Mouse (Mus musculus): ENCODE measurements at regions not wholly inside any gene's neighbourhood (a gene's known extent, or its start where the extent isn't known, plus 50 kb on each side); places are given as distances from the start of the nearest gene placed in this dataset.
"Not testable (repeated sequence)": the region's sequence is repeated elsewhere in the genome, so short reads cannot be mapped to it uniquely, and the experiment has no call there.

GRCm38 (mm10) chr11:16611741-16612140, 103.5 kb upstream of the Sec61g start:
- no peaks in the 10 kb centered on the region for H3K4me1 ChIP-seq
- no peak overlapping the region for H3K4me3 ChIP-seq
- no peaks in the 10 kb centered on the region for H3K9me3 ChIP-seq (replicated peaks)
- H3K36me3 ChIP-seq: no peaks in the 10 kb centered on the region
- no peaks in the 10 kb centered on the region for H3K27me3 ChIP-seq (ENCODE audit: low read depth, poor library complexity, severe bottlenecking)
- WGBS: 72% methylated on average over 2 of the region's 2 CpGs
- no peak for DNase-seq (ENCODE audit: low spot score)
- no peak overlapping the region for H3K27ac ChIP-seq (replicated peaks)

GRCm38 (mm10) chr11:16612524-16612923, 104.2 kb upstream of the Sec61g start:
- DNase-seq (ENCODE audit: low spot score): no peak
- Histone ChIP-seq H3K4me1 (no peaks in the 10 kb centered on the region), H3K36me3 (no peaks in the 10 kb centered on the region), H3K9me3 (replicated peaks) (no peaks in the 10 kb centered on the region), H3K27ac (replicated peaks) (no peak overlapping the region), H3K4me3 (no peak overlapping the region), H3K27me3 (ENCODE audit: low read depth, poor library complexity, severe bottlenecking) (no peaks in the 10 kb centered on the region)
- WGBS: 63% methylated on average over 3 of the region's 3 CpGs

GRCm38 (mm10) chr11:16619736-16620135, 111.5 kb upstream of the Sec61g start:
- WGBS: 86% methylated on average over 1 of the region's 1 CpGs
- Histone ChIP-seq H3K4me1 (no peaks in the 10 kb centered on the region), H3K36me3 (no peaks in the 10 kb centered on the region), H3K4me3 (no peak overlapping the region), H3K27me3 (ENCODE audit: low read depth, poor library complexity, severe bottlenecking) (no peaks in the 10 kb centered on the region), H3K9me3 (replicated peaks) (no peaks in the 10 kb centered on the region), H3K27ac (replicated peaks) (no peak overlapping the region)
- DNase-seq (ENCODE audit: low spot score): no peak

- H3K27ac ChIP-seq (replicated peaks): no peak overlapping the region
- no peaks in the 10 kb centered on the region for H3K9me3 ChIP-seq (replicated peaks)
- WGBS: 83% methylated on average over 2 of the region's 2 CpGs
- H3K4me1 ChIP-seq: 0 out of 2 replicates have a peak, but pooled peaks cover 4% of the 10 kb centered on the region
- DNase-seq (ENCODE audit: low spot score): no peak
- no peaks in the 10 kb centered on the region for H3K27me3 ChIP-seq (ENCODE audit: low read depth, poor library complexity, severe bottlenecking)
- no peak overlapping the region for H3K4me3 ChIP-seq
- H3K36me3 ChIP-seq: no peaks in the 10 kb centered on the region
Observed at GRCm38 (mm10) chr11:16623694-16624093, 115.4 kb upstream of the Sec61g start.

GRCm38 (mm10) chr11:16627294-16628085, 119.2 kb upstream of the Sec61g start:
- H3K4me1 ChIP-seq: 0 out of 2 replicates have a peak, but pooled peaks cover 4% of the 10 kb centered on the region
- no peaks in the 10 kb centered on the region for H3K9me3 ChIP-seq (replicated peaks)
- H3K27ac ChIP-seq (replicated peaks): no peak overlapping the region
- H3K36me3 ChIP-seq: no peaks in the 10 kb centered on the region
- WGBS: 75% methylated on average over 7 of the region's 7 CpGs
- no peak for DNase-seq (ENCODE audit: low spot score)
- H3K4me3 ChIP-seq: no peak overlapping the region
- no peaks in the 10 kb centered on the region for H3K27me3 ChIP-seq (ENCODE audit: low read depth, poor library complexity, severe bottlenecking)

- WGBS: 73% methylated on average over 1 of the region's 1 CpGs
- no peaks in the 10 kb centered on the region for H3K27me3 ChIP-seq (ENCODE audit: low read depth, poor library complexity, severe bottlenecking)
- no peak for DNase-seq (ENCODE audit: low spot score)
- H3K4me3 ChIP-seq: no peak overlapping the region
- H3K9me3 ChIP-seq (replicated peaks): no peaks in the 10 kb centered on the region
- H3K27ac ChIP-seq (replicated peaks): no peak overlapping the region
- 0 out of 2 replicates have a peak, but pooled peaks cover 4% of the 10 kb centered on the region for H3K4me1 ChIP-seq
- no peaks in the 10 kb centered on the region for H3K36me3 ChIP-seq
Observed at GRCm38 (mm10) chr11:16629410-16630129, 121.3 kb upstream of the Sec61g start.

- not testable (repeated sequence) for H3K4me1 ChIP-seq; H3K27me3 ChIP-seq (ENCODE audit: low read depth, poor library complexity, severe bottlenecking); H3K27ac ChIP-seq (replicated peaks); DNase-seq (ENCODE audit: low spot score); H3K9me3 ChIP-seq (replicated peaks); H3K4me3 ChIP-seq; H3K36me3 ChIP-seq
- WGBS: 95% methylated on average over 11 of the region's 11 CpGs
Observed at GRCm38 (mm10) chr11:16635796-16636195, 116.2 kb upstream of the Egfr start.

GRCm38 (mm10) chr11:16637679-16638078, 114.3 kb upstream of the Egfr start:
- Histone ChIP-seq H3K9me3 (replicated peaks) (no peaks in the 10 kb centered on the region), H3K27ac (replicated peaks) (no peak overlapping the region), H3K4me1 (no peaks in the 10 kb centered on the region), H3K4me3 (no peak overlapping the region), H3K36me3 (no peaks in the 10 kb centered on the region), H3K27me3 (ENCODE audit: low read depth, poor library complexity, severe bottlenecking) (no peaks in the 10 kb centered on the region)
- no peak for DNase-seq (ENCODE audit: low spot score)
- WGBS: 90% methylated on average over 2 of the region's 2 CpGs

GRCm38 (mm10) chr11:16638349-16638748, 113.7 kb upstream of the Egfr start:
- no peak for DNase-seq (ENCODE audit: low spot score)
- no peaks in the 10 kb centered on the region for H3K36me3 ChIP-seq
- no peaks in the 10 kb centered on the region for H3K4me1 ChIP-seq
- H3K9me3 ChIP-seq (replicated peaks): no peaks in the 10 kb centered on the region
- WGBS: 86% methylated on average over 4 of the region's 4 CpGs
- H3K27me3 ChIP-seq (ENCODE audit: low read depth, poor library complexity, severe bottlenecking): no peaks in the 10 kb centered on the region
- H3K27ac ChIP-seq (replicated peaks): no peak overlapping the region
- no peak overlapping the region for H3K4me3 ChIP-seq

- Histone ChIP-seq H3K27ac (replicated peaks) (no peak overlapping the region), H3K36me3 (no peaks in the 10 kb centered on the region), H3K27me3 (ENCODE audit: low read depth, poor library complexity, severe bottlenecking) (no peaks in the 10 kb centered on the region), H3K4me1 (no peaks in the 10 kb centered on the region), H3K9me3 (replicated peaks) (no peaks in the 10 kb centered on the region), H3K4me3 (no peak overlapping the region)
- no peak for DNase-seq (ENCODE audit: low spot score)
Observed at GRCm38 (mm10) chr11:16649599-16649998, 102.4 kb upstream of the Egfr start.

GRCm38 (mm10) chr11:16663806-16664205, 88.2 kb upstream of the Egfr start:
- H3K27ac ChIP-seq (replicated peaks): no peak overlapping the region
- 94% methylated on average over 3 of the region's 3 CpGs for WGBS
- no peaks in the 10 kb centered on the region for H3K9me3 ChIP-seq (replicated peaks)
- no peak for DNase-seq (ENCODE audit: low spot score)
- no peaks in the 10 kb centered on the region for H3K27me3 ChIP-seq (ENCODE audit: low read depth, poor library complexity, severe bottlenecking)
- H3K4me1 ChIP-seq: no peaks in the 10 kb centered on the region
- no peaks in the 10 kb centered on the region for H3K36me3 ChIP-seq
- H3K4me3 ChIP-seq: no peak overlapping the region

GRCm38 (mm10) chr11:16669453-16670251, 82.4 kb upstream of the Egfr start:
- Histone ChIP-seq H3K27me3 (ENCODE audit: low read depth, poor library complexity, severe bottlenecking) (no peaks in the 10 kb centered on the region), H3K36me3 (no peaks in the 10 kb centered on the region), H3K27ac (replicated peaks) (no peak overlapping the region), H3K4me3 (no peak overlapping the region), H3K4me1 (no peaks in the 10 kb centered on the region), H3K9me3 (replicated peaks) (no peaks in the 10 kb centered on the region)
- DNase-seq (ENCODE audit: low spot score): no peak
- WGBS: 93% methylated on average over 4 of the region's 4 CpGs

- Histone ChIP-seq H3K27me3 (ENCODE audit: low read depth, poor library complexity, severe bottlenecking) (no peaks in the 10 kb centered on the region), H3K36me3 (no peaks in the 10 kb centered on the region), H3K9me3 (replicated peaks) (no peaks in the 10 kb centered on the region), H3K4me3 (no peak overlapping the region), H3K27ac (replicated peaks) (no peak overlapping the region), H3K4me1 (no peaks in the 10 kb centered on the region)
- WGBS: 72% methylated on average over 1 of the region's 1 CpGs
- DNase-seq (ENCODE audit: low spot score): no peak
Observed at GRCm38 (mm10) chr11:16670282-16670681, 81.7 kb upstream of the Egfr start.

Data from midbrain, embryonic 10.5 days (tissue).